Mouse (Mus musculus) ES-E14 (cell line): ENCODE results near the gene Alad. TPM values are rescaled to one million over a fixed set of nuclear protein-coding genes. Genes with fewer than 3 reads are reported as not detected.

Experiments
- DNase-seq: peaks from one replicate; pipeline ENCODE4 v3.0.0-alpha.2; 2013; ENCODE audit warnings: low read depth, low spot score
- H3K27ac ChIP-seq: 2 replicates; pipeline ENCODE4 v1.5.1; 2012; ENCODE audit warnings: low read depth, mild to moderate bottlenecking, low read length, moderate library complexity, mixed read lengths; ENCODE audit not compliant: poor library complexity, insufficient read depth, severe bottlenecking
- H3K36me3 ChIP-seq: 2 replicates; pipeline ENCODE4 v1.6.1; 2012; ENCODE audit warnings: mild to moderate bottlenecking, low read length, moderate library complexity, mixed read lengths; ENCODE audit not compliant: control insufficient read depth, poor library complexity, insufficient read depth, severe bottlenecking
- H3K4me1 ChIP-seq, 2 experiments: fragments of 150-350 bp in 1 of 2; sonication (generic) in 1 of 2; 2 replicates each; pipeline ENCODE4 v1.6.1; 2012; ENCODE audit warnings: low read length in 2 of 2, mild to moderate bottlenecking in 1 of 2, mixed read lengths in 1 of 2; ENCODE audit not compliant: control insufficient read depth in 2 of 2, insufficient read depth in 2 of 2, poor library complexity in 1 of 2
- H3K4me3 ChIP-seq, 2 experiments: fragments of 150-350 bp in 1 of 2; sonication (generic) in 1 of 2; 2 replicates each; pipeline ENCODE4 v1.5.1; 2012; ENCODE audit warnings: low read length in 2 of 2, low read depth in 1 of 2, mild to moderate bottlenecking in 1 of 2, mixed read lengths in 1 of 2; ENCODE audit not compliant: insufficient read depth in 1 of 2, poor library complexity in 1 of 2, severe bottlenecking in 1 of 2
- H3K9ac ChIP-seq: 2 replicates; pipeline ENCODE4 v1.6.1; 2012; ENCODE audit warnings: low read depth, mild to moderate bottlenecking, low read length, mixed read lengths; ENCODE audit not compliant: poor library complexity, insufficient read depth, severe bottlenecking
- H3K9me3 ChIP-seq: fragments of 150-350 bp; sonication (generic); 2 replicates; pipeline ENCODE4 v1.6.1; 2012; ENCODE audit warnings: low read depth, mild to moderate bottlenecking, low read length; ENCODE audit not compliant: control insufficient read depth, insufficient read depth
- CHD2 ChIP-seq: IDR thresholded peaks from 2 replicates; pipeline ENCODE4 v1.6.1; 2014; ENCODE audit warnings: mild to moderate bottlenecking, low read depth, low read length, inconsistent platforms
- HCFC1 ChIP-seq: IDR thresholded peaks from 2 replicates; pipeline ENCODE4 v1.6.1; 2012; ENCODE audit warnings: low read length, inconsistent platforms, borderline replicate concordance; ENCODE audit not compliant: insufficient read depth
- MAFK ChIP-seq: IDR thresholded peaks from 2 replicates; pipeline ENCODE4 v1.6.1; 2014; ENCODE audit warnings: mild to moderate bottlenecking, low read depth, low read length, inconsistent platforms; ENCODE audit not compliant: insufficient read depth
- ZC3H11A ChIP-seq: IDR thresholded peaks from 2 replicates; pipeline ENCODE4 v1.6.1; 2012; ENCODE audit warnings: low read depth, mild to moderate bottlenecking, inconsistent platforms, low read length, borderline replicate concordance
- ZNF384 ChIP-seq: IDR thresholded peaks from 2 replicates; pipeline ENCODE4 v1.6.1; 2012; ENCODE audit warnings: low read depth, low read length, inconsistent platforms
- in situ Hi-C, 2 experiments: fragments of 600-800 bp; cut with MboI; formaldehyde crosslinking; loops; one replicate each; pipeline ENCODE4 v1.15.1; 2025; ENCODE audit warnings: low sequenced_read_pairs in 2 of 2, inconsistent platforms in 1 of 2; ENCODE audit not compliant: unreplicated experiment in 2 of 2
- total RNA-seq: library from RNA; depleted of rRNA; stranded (reverse); fragments of 300-350 nt; gene quantifications from 2 replicates; pipeline ENCODE4 v1.2.3, GENCODE M21; 2012

Gene Alad
- total RNA-seq, 1 experiment = 27.9 TPM

GRCm38 (mm10) chr4:62517046-62517445 is 2.7 kb downstream of the Alad start:
- no peak for DNase-seq
- in situ Hi-C loops = no loop called here
- Histone ChIP-seq H3K27ac (no peak overlapping the region), H3K4me3 (no peak overlapping the region), H3K4me1 (peaks cover 0 to 3% of the 10 kb centered on the region in 2 experiments; a peak in 1 of 4 replicates), H3K36me3 (peaks cover 10% of the 10 kb centered on the region; the same call in 1 of the 2 replicates), H3K9me3 (no peaks in the 10 kb centered on the region), H3K9ac (no peak overlapping the region)
- TF ChIP-seq CHD2 (no peak), MAFK (no peak), ZC3H11A (no peak), ZNF384 (no peak), HCFC1 (no peak)

- TF ChIP-seq MAFK = no peak
- TF ChIP-seq HCFC1 = no peak
- TF ChIP-seq ZC3H11A = no peak
- no peak for TF ChIP-seq ZNF384
- no peak for TF ChIP-seq CHD2
- no peak overlapping the region for H3K9ac ChIP-seq
- H3K4me3 ChIP-seq = no peak overlapping the region
Measured at GRCm38 (mm10) chr4:62516579-62516978, 3.1 kb downstream of the Alad start.

GRCm38 (mm10) chr4:62516079-62516478 is 3.6 kb downstream of the Alad start:
- TF ChIP-seq ZNF384 = no peak
- no peak for TF ChIP-seq HCFC1
- TF ChIP-seq CHD2 = no peak
- TF ChIP-seq MAFK = no peak
- no peak for TF ChIP-seq ZC3H11A
- peaks cover 0 to 3% of the 10 kb centered on the region in 2 experiments; a peak in 1 of 4 replicates for H3K4me1 ChIP-seq
- DNase-seq = no peak
- no peak overlapping the region for H3K9ac ChIP-seq
- H3K4me3 ChIP-seq = no peak overlapping the region
- peaks cover 18% of the 10 kb centered on the region; the same call in 1 of the 2 replicates for H3K36me3 ChIP-seq
- H3K9me3 ChIP-seq = no peaks in the 10 kb centered on the region
- H3K27ac ChIP-seq = no peak overlapping the region
- in situ Hi-C loops = no loop called here

More at GRCm38 (mm10) chr4:62516579-62516978, 3.1 kb downstream of the Alad start:
- in situ Hi-C loops = no loop called here
- H3K4me1 ChIP-seq = peaks cover 0 to 3% of the 10 kb centered on the region in 2 experiments; a peak in 1 of 4 replicates
- no peak for DNase-seq
- H3K27ac ChIP-seq = no peak overlapping the region
- H3K36me3 ChIP-seq = peaks cover 15% of the 10 kb centered on the region; the same call in 1 of the 2 replicates
- H3K9me3 ChIP-seq = no peaks in the 10 kb centered on the region

- DNase-seq = no peak
- no peaks in the 10 kb centered on the region for H3K9me3 ChIP-seq
- H3K9ac ChIP-seq = no peak overlapping the region
- H3K4me1 ChIP-seq = peaks cover 0 to 3% of the 10 kb centered on the region in 2 experiments; a peak in 1 of 4 replicates
- H3K27ac ChIP-seq = no peak overlapping the region
- TF ChIP-seq ZNF384 (no peak), ZC3H11A (no peak), HCFC1 (no peak), MAFK (no peak), CHD2 (no peak)
- in situ Hi-C loops = no loop called here
- no peak overlapping the region for H3K4me3 ChIP-seq
- H3K36me3 ChIP-seq = peaks cover 22% of the 10 kb centered on the region; the same call in 1 of the 2 replicates
Measured at GRCm38 (mm10) chr4:62515490-62515889, 4.2 kb downstream of the Alad start.
